Mouse (Mus musculus): ENCODE results near the gene Ptger1.

- TF ChIP-seq CTCF (conservative IDR thresholded peaks at IDR 0.05; ENCODE audit: insufficient read depth, insufficient read length, low read depth, low read length) = no peak
- TF ChIP-seq POLR2A (IDR thresholded peaks at IDR 0.05; ENCODE audit: low read depth, low read length) = no peak
Measured at GRCm38 (mm10) chr8:83656043-83656442, 10.4 kb upstream of the Ptger1 start.

Data from kidney, adult 2 months (tissue).